In the genomic region with DNA sequence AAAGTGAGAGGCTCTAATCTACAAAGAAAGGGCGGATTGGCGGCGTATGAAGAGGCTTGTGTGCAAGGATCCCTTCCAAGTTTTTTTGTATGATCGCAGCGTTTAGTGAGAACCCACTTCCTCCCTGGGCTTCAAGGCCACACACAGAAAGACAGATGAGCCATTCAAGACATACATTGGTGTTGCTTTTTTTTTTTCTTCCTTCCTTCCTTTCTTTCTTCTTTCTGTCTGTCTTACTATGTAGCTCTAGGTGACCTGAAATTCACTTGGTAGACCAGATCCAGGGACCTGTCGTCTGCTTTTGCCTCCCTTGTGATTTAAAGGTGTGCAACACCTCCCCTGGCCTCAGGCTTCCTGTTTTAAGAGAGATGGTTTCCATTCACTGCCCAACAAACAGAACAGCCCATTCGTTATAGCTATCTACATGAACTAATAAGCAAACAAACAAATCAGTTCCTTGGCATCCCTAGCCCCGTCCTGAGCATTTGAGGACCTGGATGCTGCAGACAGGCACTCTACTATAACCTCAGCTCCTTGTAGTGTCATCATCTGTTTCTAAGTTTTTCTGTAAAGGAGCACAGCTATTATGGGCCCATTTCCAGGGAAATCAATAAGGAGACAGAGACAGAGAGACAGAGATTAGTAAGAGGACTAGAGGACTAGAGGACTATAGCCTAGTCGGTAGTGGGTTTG, we compare ENCODE assay signal across 8 mouse cellular contexts. TPM values are rescaled to one million over a fixed set of nuclear protein-coding genes. Genes with fewer than 3 reads are reported as not detected.
A peak's percentile ranks its signal among the peaks of the same experiment; 100 is the strongest.
DNase-seq lines count a peak whose midpoint lies in the region; ATAC-seq and TF ChIP-seq lines count a peak whose summit lies in the region.

No protein-coding gene starts in this region.

- H3K27ac ChIP-seq in forebrain, postnatal 0 days (ENCODE audit: low read depth, low read length), result peak overlapping the region; percentile 93

- WGBS in forebrain, postnatal 0 days, result 17% methylated on average over 9 of the region's 9 CpGs

- DNase-seq in kidney, adult 9 months, result peak; percentile 24
- no peak for DNase-seq in kidney, postnatal 4 days
- no peak for DNase-seq in forebrain, postnatal 0 days
- DNase-seq in Muller cell, postnatal 12 days (ENCODE audit: inconsistent ontology term), result no peak
- no peak for DNase-seq in urinary bladder, postnatal 14 days (ENCODE audit: low spot score)
- no peak for DNase-seq in layer of hippocampus, postnatal 25 days (ENCODE audit: extremely low spot score in 1 of 2, low spot score in 1 of 2)

- TF ChIP-seq CTCF in forebrain, postnatal 0 days (IDR thresholded peaks at IDR 0.05; ENCODE audit: low read depth), result no peak

- peak; percentile 68 for ATAC-seq in activated CD4-positive, CD25-positive, alpha-beta regulatory T cell, adult 4 months
- ATAC-seq in forebrain, postnatal 0 days, result no peak
- peak; percentile 68 for ATAC-seq in megakaryocyte, adult 5-6 weeks (ENCODE audit: poor library complexity, severe bottlenecking)

- peak overlapping the region; percentile 96 for H3K9ac ChIP-seq in forebrain, postnatal 0 days

- peaks cover 34% of the 10 kb centered on the region for H3K4me1 ChIP-seq in forebrain, postnatal 0 days (ENCODE audit: insufficient read depth)

- H3K36me3 ChIP-seq in forebrain, postnatal 0 days (ENCODE audit: insufficient read depth), result no peaks in the 10 kb centered on the region

- H3K27me3 ChIP-seq in forebrain, postnatal 0 days (ENCODE audit: insufficient read depth, low read length), result no peaks in the 10 kb centered on the region

- H3K4me3 ChIP-seq in forebrain, postnatal 0 days (ENCODE audit: low read depth, low read length), result peak overlapping the region; percentile 95

- H3K4me2 ChIP-seq in forebrain, postnatal 0 days (ENCODE audit: low read depth), result peak overlapping the region; percentile 69

- no peaks in the 10 kb centered on the region for H3K9me3 ChIP-seq in forebrain, postnatal 0 days (ENCODE audit: low read length)

RNA-seq across cellular contexts. Expression of gene Hacd3, which starts 0.5 kb away (rescaled TPM):
- 100 to 1,000 TPM; 104 to 106 TPM for polyA plus RNA-seq in activated CD4-positive, CD25-positive, alpha-beta regulatory T cell, adult 4 months (2017; shearing (Covaris generic))
- 180 and 182 TPM in 2 replicates for total RNA-seq in forebrain, postnatal 0 days (2014; rRNA removed)
- 117 and 165 TPM in 2 replicates for polyA plus RNA-seq in forebrain, postnatal 0 days (2015; fragmentation: Nextera tagmentation; extraction: Ambion mirVana)
- 10.6 and 12.9 TPM in 2 replicates for total RNA-seq in megakaryocyte, adult 5-6 weeks (2015)
- 21.3 and 23.7 TPM in 2 replicates for total RNA-seq in megakaryocyte, adult 5-6 weeks (2017)
- 100 to 1,000 TPM; 162 to 176 TPM for total RNA-seq in layer of hippocampus, postnatal 25 days (2021)

RNA-seq across cellular contexts. Expression of gene Dpp8, which starts 10.2 kb away (rescaled TPM):
- polyA plus RNA-seq in activated CD4-positive, CD25-positive, alpha-beta regulatory T cell, adult 4 months (2017; shearing (Covaris generic)), result 10 to 100 TPM; 23.4 to 29.2 TPM
- 90.4 and 111 TPM in 2 replicates for total RNA-seq in forebrain, postnatal 0 days (2014; rRNA removed)
- polyA plus RNA-seq in forebrain, postnatal 0 days (2015; fragmentation: Nextera tagmentation; extraction: Ambion mirVana), result 21.2 and 25.6 TPM in 2 replicates
- total RNA-seq in megakaryocyte, adult 5-6 weeks (2015), result 61.6 and 75.7 TPM in 2 replicates
- 93.8 and 113 TPM in 2 replicates for total RNA-seq in megakaryocyte, adult 5-6 weeks (2017)
- total RNA-seq in layer of hippocampus, postnatal 25 days (2021), result 100 to 1,000 TPM; 150 to 161 TPM
